Mouse (Mus musculus): Measurements from ENCODE around the gene Fam83d. TPM values are rescaled to one million over a fixed set of nuclear protein-coding genes. Genes with fewer than 3 reads are reported as not detected.
"Not testable (repeated sequence)": the region's sequence is repeated elsewhere in the genome, so short reads cannot be mapped to it uniquely, and the experiment has no call there.

Gene Fam83d
- polyA plus RNA-seq, 1 experiment from 2014 or later, result 57.6 TPM

GRCm38 (mm10) chr2:158728061-158728815, 39.7 kb upstream of the Fam83d start:
- Histone ChIP-seq H3K27me3 (ENCODE audit: control insufficient read depth, insufficient read depth, low read length) (no peaks in the 10 kb centered on the region), H3K27ac (ENCODE audit: low read depth, low read length) (no peak overlapping the region), H3K9ac (ENCODE audit: low read depth, low read length) (no peak overlapping the region), H3K4me2 (replicated peaks; ENCODE audit: low read depth, low read length) (no peak overlapping the region), H3K4me3 (ENCODE audit: low read length) (no peak overlapping the region), H3K4me1 (ENCODE audit: control insufficient read depth, insufficient read depth, low read length) (no peaks in the 10 kb centered on the region), H3K9me3 (ENCODE audit: control insufficient read depth, low read length) (no peaks in the 10 kb centered on the region), H3K36me3 (ENCODE audit: control insufficient read depth, insufficient read depth, low read length) (no peaks in the 10 kb centered on the region)
- no peak for ATAC-seq (ENCODE audit: low FRiP score, low TSS enrichment)
- 40% methylated on average over 7 of the region's 7 CpGs for WGBS

- Histone ChIP-seq H3K4me1 (ENCODE audit: control insufficient read depth, insufficient read depth, low read length) (no peaks in the 10 kb centered on the region), H3K4me2 (replicated peaks; ENCODE audit: low read depth, low read length) (no peak overlapping the region), H3K9ac (ENCODE audit: low read depth, low read length) (no peak overlapping the region), H3K9me3 (ENCODE audit: control insufficient read depth, low read length) (no peaks in the 10 kb centered on the region), H3K36me3 (ENCODE audit: control insufficient read depth, insufficient read depth, low read length) (no peaks in the 10 kb centered on the region), H3K27me3 (ENCODE audit: control insufficient read depth, insufficient read depth, low read length) (no peaks in the 10 kb centered on the region), H3K27ac (ENCODE audit: low read depth, low read length) (no peak overlapping the region), H3K4me3 (ENCODE audit: low read length) (no peak overlapping the region)
- ATAC-seq (ENCODE audit: low FRiP score, low TSS enrichment), result no peak
- WGBS, result 55% methylated on average over 3 of the region's 3 CpGs
These were observed 37.0 kb upstream of the Fam83d start for GRCm38 (mm10) chr2:158730896-158731295.

GRCm38 (mm10) chr2:158732521-158732920, 35.4 kb upstream of the Fam83d start:
- no peaks in the 10 kb centered on the region for H3K9me3 ChIP-seq (ENCODE audit: control insufficient read depth, low read length)
- no peak overlapping the region for H3K4me3 ChIP-seq (ENCODE audit: low read length)
- no peaks in the 10 kb centered on the region for H3K36me3 ChIP-seq (ENCODE audit: control insufficient read depth, insufficient read depth, low read length)
- H3K4me1 ChIP-seq (ENCODE audit: control insufficient read depth, insufficient read depth, low read length), result no peaks in the 10 kb centered on the region
- H3K27me3 ChIP-seq (ENCODE audit: control insufficient read depth, insufficient read depth, low read length), result no peaks in the 10 kb centered on the region
- no peak overlapping the region for H3K9ac ChIP-seq (ENCODE audit: low read depth, low read length)
- no peak overlapping the region for H3K4me2 ChIP-seq (replicated peaks; ENCODE audit: low read depth, low read length)
- ATAC-seq (ENCODE audit: low FRiP score, low TSS enrichment), result no peak
- H3K27ac ChIP-seq (ENCODE audit: low read depth, low read length), result no peak overlapping the region
- 67% methylated on average over 9 of the region's 9 CpGs for WGBS

- Histone ChIP-seq H3K36me3 (ENCODE audit: control insufficient read depth, insufficient read depth, low read length) (no peaks in the 10 kb centered on the region), H3K27ac (ENCODE audit: low read depth, low read length) (no peak overlapping the region), H3K4me2 (replicated peaks; ENCODE audit: low read depth, low read length) (no peak overlapping the region), H3K27me3 (ENCODE audit: control insufficient read depth, insufficient read depth, low read length) (no peaks in the 10 kb centered on the region), H3K9ac (ENCODE audit: low read depth, low read length) (no peak overlapping the region), H3K9me3 (ENCODE audit: control insufficient read depth, low read length) (no peaks in the 10 kb centered on the region), H3K4me3 (ENCODE audit: low read length) (no peak overlapping the region), H3K4me1 (ENCODE audit: control insufficient read depth, insufficient read depth, low read length) (no peaks in the 10 kb centered on the region)
- no peak for ATAC-seq (ENCODE audit: low FRiP score, low TSS enrichment)
- 56% methylated on average over 4 of the region's 4 CpGs for WGBS
These were observed 34.8 kb upstream of the Fam83d start for GRCm38 (mm10) chr2:158733136-158733535.

GRCm38 (mm10) chr2:158733914-158734313, 34.0 kb upstream of the Fam83d start:
- H3K4me1 ChIP-seq (ENCODE audit: control insufficient read depth, insufficient read depth, low read length), result no peaks in the 10 kb centered on the region
- no peak overlapping the region for H3K4me3 ChIP-seq (ENCODE audit: low read length)
- no peak overlapping the region for H3K27ac ChIP-seq (ENCODE audit: low read depth, low read length)
- H3K27me3 ChIP-seq (ENCODE audit: control insufficient read depth, insufficient read depth, low read length), result no peaks in the 10 kb centered on the region
- no peaks in the 10 kb centered on the region for H3K9me3 ChIP-seq (ENCODE audit: control insufficient read depth, low read length)
- ATAC-seq (ENCODE audit: low FRiP score, low TSS enrichment), result no peak
- WGBS, result 75% methylated on average over 6 of the region's 6 CpGs
- no peaks in the 10 kb centered on the region for H3K36me3 ChIP-seq (ENCODE audit: control insufficient read depth, insufficient read depth, low read length)
- no peak overlapping the region for H3K4me2 ChIP-seq (replicated peaks; ENCODE audit: low read depth, low read length)
- no peak overlapping the region for H3K9ac ChIP-seq (ENCODE audit: low read depth, low read length)

- H3K9me3 ChIP-seq (ENCODE audit: control insufficient read depth, low read length), result no peaks in the 10 kb centered on the region
- H3K36me3 ChIP-seq (ENCODE audit: control insufficient read depth, insufficient read depth, low read length), result no peaks in the 10 kb centered on the region
- no peaks in the 10 kb centered on the region for H3K4me1 ChIP-seq (ENCODE audit: control insufficient read depth, insufficient read depth, low read length)
- H3K4me3 ChIP-seq (ENCODE audit: low read length), result no peak overlapping the region
- H3K27ac ChIP-seq (ENCODE audit: low read depth, low read length), result no peak overlapping the region
- no peak for ATAC-seq (ENCODE audit: low FRiP score, low TSS enrichment)
- H3K27me3 ChIP-seq (ENCODE audit: control insufficient read depth, insufficient read depth, low read length), result no peaks in the 10 kb centered on the region
- no peak overlapping the region for H3K4me2 ChIP-seq (replicated peaks; ENCODE audit: low read depth, low read length)
- WGBS, result 90% methylated on average over 7 of the region's 7 CpGs
- no peak overlapping the region for H3K9ac ChIP-seq (ENCODE audit: low read depth, low read length)
These were observed 33.3 kb upstream of the Fam83d start for GRCm38 (mm10) chr2:158734500-158735152.

- 73% methylated on average over 8 of the region's 8 CpGs for WGBS
- Histone ChIP-seq H3K27ac (ENCODE audit: low read depth, low read length) (no peak overlapping the region), H3K4me3 (ENCODE audit: low read length) (no peak overlapping the region), H3K4me2 (replicated peaks; ENCODE audit: low read depth, low read length) (no peak overlapping the region), H3K9ac (ENCODE audit: low read depth, low read length) (no peak overlapping the region), H3K4me1 (ENCODE audit: control insufficient read depth, insufficient read depth, low read length) (no peaks in the 10 kb centered on the region), H3K27me3 (ENCODE audit: control insufficient read depth, insufficient read depth, low read length) (no peaks in the 10 kb centered on the region), H3K36me3 (ENCODE audit: control insufficient read depth, insufficient read depth, low read length) (no peaks in the 10 kb centered on the region), H3K9me3 (ENCODE audit: control insufficient read depth, low read length) (no peaks in the 10 kb centered on the region)
- ATAC-seq (ENCODE audit: low FRiP score, low TSS enrichment), result no peak
These were observed 32.6 kb upstream of the Fam83d start for GRCm38 (mm10) chr2:158735340-158735739.

GRCm38 (mm10) chr2:158736247-158736646, 31.6 kb upstream of the Fam83d start:
- ATAC-seq (ENCODE audit: low FRiP score, low TSS enrichment); H3K36me3 ChIP-seq (ENCODE audit: control insufficient read depth, insufficient read depth, low read length); H3K9me3 ChIP-seq (ENCODE audit: control insufficient read depth, low read length); H3K4me2 ChIP-seq (replicated peaks; ENCODE audit: low read depth, low read length); H3K27ac ChIP-seq (ENCODE audit: low read depth, low read length); H3K27me3 ChIP-seq (ENCODE audit: control insufficient read depth, insufficient read depth, low read length); H3K9ac ChIP-seq (ENCODE audit: low read depth, low read length); H3K4me3 ChIP-seq (ENCODE audit: low read length); H3K4me1 ChIP-seq (ENCODE audit: control insufficient read depth, insufficient read depth, low read length): not testable (repeated sequence)
- 81% methylated on average over 4 of the region's 4 CpGs for WGBS

- no peak overlapping the region for H3K4me3 ChIP-seq (ENCODE audit: low read length)
- H3K9me3 ChIP-seq (ENCODE audit: control insufficient read depth, low read length), result no peaks in the 10 kb centered on the region
- no peak overlapping the region for H3K9ac ChIP-seq (ENCODE audit: low read depth, low read length)
- ATAC-seq (ENCODE audit: low FRiP score, low TSS enrichment), result no peak
- no peaks in the 10 kb centered on the region for H3K27me3 ChIP-seq (ENCODE audit: control insufficient read depth, insufficient read depth, low read length)
- no peaks in the 10 kb centered on the region for H3K4me1 ChIP-seq (ENCODE audit: control insufficient read depth, insufficient read depth, low read length)
- no peaks in the 10 kb centered on the region for H3K36me3 ChIP-seq (ENCODE audit: control insufficient read depth, insufficient read depth, low read length)
- WGBS, result 93% methylated on average over 11 of the region's 11 CpGs
- H3K27ac ChIP-seq (ENCODE audit: low read depth, low read length), result no peak overlapping the region
- no peak overlapping the region for H3K4me2 ChIP-seq (replicated peaks; ENCODE audit: low read depth, low read length)
These were observed 29.3 kb upstream of the Fam83d start for GRCm38 (mm10) chr2:158738591-158738990.
